ENCODE assay signal across 23 mouse cellular contexts in genomic region chr1:20941857-20942256, GRCm38 (mm10). TPM values are rescaled to one million over a fixed set of nuclear protein-coding genes. Genes with fewer than 3 reads are reported as not detected.
DNase-seq lines count a peak whose midpoint lies in the region; ATAC-seq and TF ChIP-seq lines count a peak whose summit lies in the region.
"Had no signal": no experiment of that assay in that cellular context is flagged by ENCODE, and none has a peak within 500 bp of the region (broad histone marks: within the 10 kb centered on the region; RNA-seq: fewer than 3 reads in every experiment).

No protein-coding gene starts in this region.

- ATAC-seq in kidney, embryonic 14.5 days (ENCODE audit: low FRiP score, low TSS enrichment), result peak; percentile 61
- ATAC-seq in limb, embryonic 15.5 days (ENCODE audit: insufficient number of reproducible peaks, low FRiP score, low TSS enrichment, low read depth), result no peak
- ATAC-seq: hindbrain, postnatal 0 days had no signal

- H3K4me2 ChIP-seq in kidney, embryonic 14.5 days (replicated peaks; ENCODE audit: low read depth, low read length), result no peak overlapping the region
- no peak overlapping the region for H3K4me2 ChIP-seq in limb, embryonic 15.5 days
- H3K4me2 ChIP-seq: embryonic facial prominence, embryonic 12.5 days; forebrain, embryonic 15.5 days; heart, embryonic 11.5 days; heart, embryonic 15.5 days; hindbrain, embryonic 13.5 days had no signal

- H3K9me3 ChIP-seq in kidney, embryonic 14.5 days (ENCODE audit: control insufficient read depth, low read length), result 0 out of 2 replicates have a peak, but pooled peaks cover 2% of the 10 kb centered on the region
- H3K9me3 ChIP-seq in limb, embryonic 10.5 days (replicated peaks), result no peaks in the 10 kb centered on the region
- no peaks in the 10 kb centered on the region for H3K9me3 ChIP-seq in limb, embryonic 15.5 days
- H3K9me3 ChIP-seq: embryonic facial prominence, embryonic 12.5 days; forebrain, embryonic 15.5 days; heart, embryonic 15.5 days; hindbrain, embryonic 13.5 days had no signal

- no peaks in the 10 kb centered on the region for H3K27me3 ChIP-seq in kidney, embryonic 14.5 days (ENCODE audit: control insufficient read depth, insufficient read depth, low read length)
- no peaks in the 10 kb centered on the region for H3K27me3 ChIP-seq in limb, embryonic 10.5 days (ENCODE audit: low read depth, poor library complexity, severe bottlenecking)
- no peaks in the 10 kb centered on the region for H3K27me3 ChIP-seq in limb, embryonic 15.5 days
- H3K27me3 ChIP-seq: embryonic facial prominence, embryonic 12.5 days; forebrain, embryonic 15.5 days; heart, embryonic 15.5 days; hindbrain, embryonic 13.5 days had no signal

- H3K9ac ChIP-seq in kidney, embryonic 14.5 days (ENCODE audit: low read depth, low read length), result no peak overlapping the region
- H3K9ac ChIP-seq in limb, embryonic 15.5 days, result no peak overlapping the region
- H3K9ac ChIP-seq: embryonic facial prominence, embryonic 12.5 days; forebrain, embryonic 15.5 days; heart, embryonic 15.5 days; hindbrain, embryonic 13.5 days had no signal

- H3K4me3 ChIP-seq in kidney, embryonic 14.5 days (ENCODE audit: low read length), result no peak overlapping the region
- H3K4me3 ChIP-seq in layer of hippocampus, adult 2 months, result no peak overlapping the region
- no peak overlapping the region for H3K4me3 ChIP-seq in limb, embryonic 10.5 days
- no peak overlapping the region for H3K4me3 ChIP-seq in limb, embryonic 15.5 days
- H3K4me3 ChIP-seq: embryonic facial prominence, embryonic 12.5 days; forebrain, embryonic 15.5 days; heart, adult 2 months; heart, embryonic 15.5 days; hindbrain, embryonic 13.5 days had no signal

- DNase-seq in kidney, postnatal 36 days, result no peak
- DNase-seq in layer of hippocampus, adult 2 months (ENCODE audit: low spot score in 2 of 2), result no peak
- no peak for DNase-seq in layer of hippocampus, adult 11-12 months (ENCODE audit: low spot score)
- peak; percentile 5 for DNase-seq in limb, embryonic 10.5 days (ENCODE audit: low spot score)
- no peak for DNase-seq in adrenal gland, postnatal 4 days (ENCODE audit: low spot score in 2 of 2)
- DNase-seq: adrenal gland, adult 8-10 months; adrenal gland, postnatal 36 days; cerebellum, adult 11 months; cerebellum, adult 8-10 months; cerebellum, postnatal 14 days; embryo, embryonic 11 days; gastrocnemius, postnatal 14 days; heart, adult 2 months; heart, postnatal 14 days had no signal

- H3K27ac ChIP-seq in kidney, embryonic 14.5 days (ENCODE audit: low read depth, low read length), result no peak overlapping the region
- H3K27ac ChIP-seq in layer of hippocampus, adult 2 months, result peak overlapping the region; percentile 29; the same call in 1 of the 2 replicates
- H3K27ac ChIP-seq in limb, embryonic 10.5 days, result no peak overlapping the region
- H3K27ac ChIP-seq in limb, embryonic 15.5 days, result peak overlapping the region; percentile 61
- H3K27ac ChIP-seq: embryonic facial prominence, embryonic 12.5 days; forebrain, embryonic 15.5 days; heart, adult 2 months; heart, embryonic 15.5 days; hindbrain, embryonic 13.5 days; hindbrain, postnatal 0 days had no signal

- H3K4me1 ChIP-seq in kidney, embryonic 14.5 days (ENCODE audit: control insufficient read depth, insufficient read depth, low read length), result no peaks in the 10 kb centered on the region
- H3K4me1 ChIP-seq in limb, embryonic 10.5 days, result no peaks in the 10 kb centered on the region
- peaks cover 11% of the 10 kb centered on the region; the same call in 1 of the 2 replicates for H3K4me1 ChIP-seq in limb, embryonic 15.5 days
- H3K4me1 ChIP-seq: embryonic facial prominence, embryonic 12.5 days; forebrain, embryonic 15.5 days; heart, embryonic 15.5 days; hindbrain, embryonic 13.5 days had no signal

- TF ChIP-seq CTCF in layer of hippocampus, adult 2 months (conservative IDR thresholded peaks at IDR 0.05), result no peak

- WGBS in kidney, embryonic 14.5 days, result 41% methylated on average over 7 of the region's 7 CpGs
- WGBS in limb, embryonic 10.5 days, result 89% methylated on average over 7 of the region's 7 CpGs
- WGBS in limb, embryonic 15.5 days, result 61% methylated on average over 7 of the region's 7 CpGs

- no peaks in the 10 kb centered on the region for H3K36me3 ChIP-seq in kidney, embryonic 14.5 days (ENCODE audit: control insufficient read depth, insufficient read depth, low read length)
- H3K36me3 ChIP-seq in limb, embryonic 10.5 days, result no peaks in the 10 kb centered on the region
- 0 out of 2 replicates have a peak, but pooled peaks cover 2% of the 10 kb centered on the region for H3K36me3 ChIP-seq in limb, embryonic 15.5 days
- H3K36me3 ChIP-seq: embryonic facial prominence, embryonic 12.5 days; forebrain, embryonic 15.5 days; G1E; heart, embryonic 15.5 days had no signal

RNA-seq across cellular contexts. Expression of gene Efhc1, which starts 9.6 kb away (rescaled TPM):
- 2.4 and 3.4 TPM in 2 replicates for polyA plus RNA-seq in kidney, embryonic 14.5 days (2014; fragmentation: Nextera tagmentation; extraction: Ambion mirVana)
- 1 to 10 TPM; 2.0 to 2.1 TPM for total RNA-seq in layer of hippocampus, adult 2 months (2021)
- polyA plus RNA-seq in limb, embryonic 10.5 days (2016; fragmentation: Nextera tagmentation; extraction: Ambion mirVana), result 1.5 and 1.7 TPM in 2 replicates
- 2.9 and 3.4 TPM in 2 replicates for polyA plus RNA-seq in limb, embryonic 15.5 days (2015; fragmentation: Nextera tagmentation; extraction: Ambion mirVana)
- total RNA-seq in adrenal gland, postnatal 4 days (2021), result 1 to 10 TPM; 3.0 to 3.4 TPM
- total RNA-seq: G1E had no signal
- polyA plus RNA-seq: G1E had no signal

RNA-seq across cellular contexts. Expression of gene Paqr8, which starts 51.5 kb away (rescaled TPM):
- 2.5 and 5.1 TPM in 2 replicates for polyA plus RNA-seq in kidney, embryonic 14.5 days (2014; fragmentation: Nextera tagmentation; extraction: Ambion mirVana)
- total RNA-seq in layer of hippocampus, adult 2 months (2021), result 100 to 1,000 TPM; 143 to 157 TPM
- 2.6 and 3.7 TPM in 2 replicates for polyA plus RNA-seq in limb, embryonic 10.5 days (2016; fragmentation: Nextera tagmentation; extraction: Ambion mirVana)
- 5.7 and 6.0 TPM in 2 replicates for polyA plus RNA-seq in limb, embryonic 15.5 days (2015; fragmentation: Nextera tagmentation; extraction: Ambion mirVana)
- total RNA-seq in adrenal gland, postnatal 4 days (2021), result 10 to 100 TPM; 40.5 to 44.6 TPM

Comparison
In these comparisons a context has a peak if more than half of its experiments do, and no peak if none do; other contexts are left out.
1. H3K27ac ChIP-seq: peak in layer of hippocampus, adult 2 months (single experiment) and limb, embryonic 15.5 days (single experiment); none in kidney, embryonic 14.5 days (single experiment) and limb, embryonic 10.5 days (single experiment).